Mouse (Mus musculus): ENCODE measurements at regions not wholly inside any gene's neighbourhood (a gene's known extent, or its start where the extent isn't known, plus 50 kb on each side); places are given as distances from the start of the nearest gene placed in this dataset.
"Not testable (repeated sequence)": the region's sequence is repeated elsewhere in the genome, so short reads cannot be mapped to it uniquely, and the experiment has no call there.

DNA sequence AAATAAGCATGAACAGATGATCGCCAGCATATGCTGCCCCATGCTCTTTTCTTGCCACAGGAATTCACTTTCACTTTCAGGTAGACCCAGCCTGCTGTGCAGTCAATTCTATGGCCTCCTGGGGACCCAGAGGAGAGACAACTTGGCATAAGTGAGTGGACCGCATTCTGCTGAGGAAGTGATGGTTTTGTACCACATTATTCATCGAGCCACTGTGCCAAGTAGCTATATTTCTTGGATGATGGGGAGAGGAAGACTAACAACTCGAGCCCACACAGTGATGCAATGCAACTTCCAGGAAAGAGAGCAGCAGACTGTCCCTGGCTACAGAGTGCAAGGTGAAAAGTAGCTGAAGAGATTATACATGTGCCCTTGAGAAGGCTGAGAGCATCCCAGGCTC is 515.8 kb upstream of the Kif18a start:
- no peak for DNase-seq (ENCODE audit: low spot score)

DNA sequence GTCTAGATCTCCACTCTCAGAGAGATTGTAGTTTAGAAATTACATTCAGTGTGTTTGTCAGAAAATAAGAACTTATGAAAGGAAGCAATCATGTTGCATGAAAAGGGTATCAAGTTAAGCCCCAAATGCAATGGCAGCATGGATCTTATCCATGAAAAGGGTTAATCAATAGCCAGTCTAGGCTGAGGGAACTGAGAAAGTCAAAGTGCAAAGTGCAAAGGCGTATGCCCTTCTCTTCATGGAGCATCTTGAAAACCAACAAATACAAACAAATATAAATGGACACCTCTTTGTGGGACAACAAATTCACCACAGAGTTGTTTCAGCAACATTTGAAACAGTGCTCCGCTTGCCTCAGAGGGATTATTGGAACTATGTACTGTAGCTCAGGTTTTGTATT is 514.1 kb upstream of the Kif18a start:
- DNase-seq (ENCODE audit: low spot score) = no peak

GRCm38 (mm10) chr2:108770383-108770782 is 510.2 kb upstream of the Kif18a start:
- no peak for DNase-seq (ENCODE audit: low spot score)

DNA sequence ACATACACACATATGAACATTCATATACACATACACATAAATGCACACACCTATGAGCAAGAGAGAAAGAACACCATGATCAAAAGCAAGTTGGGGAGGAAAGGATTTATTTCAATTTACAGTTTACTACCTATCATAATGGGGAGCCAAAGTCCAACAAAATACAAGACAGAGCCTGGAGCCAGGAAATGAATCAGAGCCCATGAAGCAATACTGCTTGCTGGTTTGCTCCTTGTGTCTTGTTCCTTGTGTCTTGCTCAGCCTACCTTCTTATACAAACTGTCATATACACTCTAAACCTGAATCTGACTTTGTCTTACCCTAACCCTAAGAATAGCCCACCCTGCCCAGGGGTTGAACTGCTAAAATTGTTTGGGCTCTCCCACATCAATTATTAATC is 497.1 kb upstream of the Kif18a start:
- DNase-seq (ENCODE audit: low spot score) = no peak

- DNase-seq (ENCODE audit: low spot score) = no peak
Measured at GRCm38 (mm10) chr2:108785161-108785957, 495.2 kb upstream of the Kif18a start.

GRCm38 (mm10) chr2:108789166-108789565 is 491.4 kb upstream of the Kif18a start:
- DNase-seq (ENCODE audit: low spot score) = no peak

DNA sequence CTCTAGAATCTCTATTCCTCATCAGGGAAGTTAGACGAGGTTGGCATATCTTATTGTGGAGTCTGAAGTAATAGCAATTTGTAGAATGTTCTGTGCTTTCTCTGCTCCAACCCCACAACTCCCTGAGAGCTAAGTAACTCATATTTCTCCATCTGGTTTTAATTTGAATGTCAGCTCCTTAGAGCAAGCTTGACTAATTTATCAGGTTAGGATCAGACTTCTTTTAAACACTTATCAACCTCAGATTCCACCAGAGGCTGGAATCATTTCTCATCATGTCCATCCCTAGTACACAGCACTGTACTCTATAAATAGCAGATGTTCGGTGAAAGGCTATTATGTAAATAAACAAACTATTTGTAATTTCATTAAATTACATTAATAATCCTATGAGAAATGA is 485.4 kb upstream of the Kif18a start:
- no peak for DNase-seq (ENCODE audit: low spot score)

DNA sequence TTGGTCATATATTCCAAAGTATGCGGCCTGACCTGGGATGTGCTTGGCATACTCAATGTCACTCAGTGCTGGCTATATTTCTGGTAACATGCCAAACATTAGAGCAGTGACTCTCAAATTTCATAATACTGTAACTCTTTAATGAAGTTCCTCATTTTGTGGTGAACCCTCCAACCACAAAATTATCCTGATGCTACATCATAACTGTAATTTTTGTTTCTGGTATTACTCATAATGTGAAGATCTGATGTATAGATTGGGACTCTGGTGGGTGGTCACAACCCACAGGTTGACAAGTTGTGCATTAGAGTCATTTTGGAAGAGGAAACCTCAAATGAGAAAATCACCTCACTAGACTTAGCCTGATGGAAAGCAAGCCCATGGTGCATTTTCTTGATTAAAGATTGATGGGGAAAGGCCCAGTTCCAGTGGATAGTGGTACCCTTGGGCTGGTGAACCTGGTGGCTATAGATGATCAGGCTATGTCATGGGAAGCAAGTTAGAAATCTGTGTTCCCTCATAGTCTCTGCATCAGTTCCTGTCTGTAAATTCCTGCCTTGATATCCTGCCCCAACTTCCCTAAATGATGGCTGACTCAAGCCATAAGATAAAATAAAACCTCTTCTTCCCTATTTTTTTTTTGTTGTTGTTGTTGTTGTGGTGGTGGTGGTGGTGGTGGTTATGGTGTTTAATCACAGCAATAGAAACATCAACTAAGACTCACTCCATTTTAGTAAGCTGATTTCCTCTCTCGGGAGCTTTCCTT is 483.5 kb upstream of the Kif18a start:
- DNase-seq (ENCODE audit: low spot score) = no peak

GRCm38 (mm10) chr2:108812367-108812766 is 468.2 kb upstream of the Kif18a start:
- no peak for DNase-seq (ENCODE audit: low spot score)

DNA sequence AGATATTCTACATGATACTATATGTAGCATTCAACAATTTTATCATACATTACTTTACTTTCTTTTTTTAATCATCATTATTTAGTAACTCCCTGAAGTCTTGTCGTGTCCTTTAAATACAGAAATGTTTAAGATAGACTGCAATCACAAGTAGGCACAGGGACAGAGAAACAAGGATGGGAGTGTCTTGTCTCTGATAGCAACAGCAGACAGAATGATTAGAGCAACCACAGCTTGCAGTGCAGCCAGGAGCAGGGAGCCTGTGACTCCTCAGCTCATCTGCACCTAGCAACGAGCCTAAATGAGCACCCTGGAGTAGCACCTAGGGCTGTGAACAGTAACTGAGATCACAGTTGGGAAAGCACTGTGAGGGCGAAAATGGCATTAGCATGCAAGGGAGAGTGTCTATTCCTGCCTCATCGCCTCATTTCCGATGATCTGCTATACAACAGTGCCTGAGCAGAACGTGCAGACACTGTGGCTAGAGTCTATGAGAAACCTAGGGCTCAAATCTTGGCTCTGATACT is 467.4 kb upstream of the Kif18a start:
- DNase-seq (ENCODE audit: low spot score) = no peak

- DNase-seq (ENCODE audit: low spot score) = no peak
Measured at GRCm38 (mm10) chr2:108816579-108816978, 464.0 kb upstream of the Kif18a start.

- DNase-seq (ENCODE audit: low spot score) = no peak
Measured at GRCm38 (mm10) chr2:108824025-108824424, 456.5 kb upstream of the Kif18a start.

- peak; percentile 44 for DNase-seq (ENCODE audit: low spot score)
Measured at GRCm38 (mm10) chr2:108825981-108826380, 454.6 kb upstream of the Kif18a start.

GRCm38 (mm10) chr2:108827106-108827838 is 453.3 kb upstream of the Kif18a start:
- DNase-seq (ENCODE audit: low spot score) = no peak

GRCm38 (mm10) chr2:108827974-108828700 is 452.4 kb upstream of the Kif18a start:
- no peak for DNase-seq (ENCODE audit: low spot score)

DNA sequence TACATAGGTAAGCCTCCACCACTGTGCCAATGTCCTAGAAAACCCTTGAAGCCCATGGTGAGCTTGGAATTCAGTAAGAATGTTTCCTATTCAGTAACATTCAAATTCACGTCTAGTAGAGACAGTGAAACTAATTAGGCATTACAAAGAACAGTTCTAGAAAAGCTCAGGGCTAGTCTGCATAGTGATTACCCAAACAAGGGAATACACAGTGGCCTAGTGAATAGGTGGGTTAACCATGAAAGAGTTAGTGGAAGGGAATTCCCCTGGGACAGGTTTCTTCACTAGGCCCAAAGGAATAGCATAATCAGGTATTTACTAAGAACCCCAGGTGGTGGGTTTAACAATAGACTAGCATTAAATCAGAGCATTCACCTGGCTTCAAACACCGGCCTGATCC is 436.7 kb upstream of the Kif18a start:
- not testable (repeated sequence) for DNase-seq (ENCODE audit: low spot score)

DNA sequence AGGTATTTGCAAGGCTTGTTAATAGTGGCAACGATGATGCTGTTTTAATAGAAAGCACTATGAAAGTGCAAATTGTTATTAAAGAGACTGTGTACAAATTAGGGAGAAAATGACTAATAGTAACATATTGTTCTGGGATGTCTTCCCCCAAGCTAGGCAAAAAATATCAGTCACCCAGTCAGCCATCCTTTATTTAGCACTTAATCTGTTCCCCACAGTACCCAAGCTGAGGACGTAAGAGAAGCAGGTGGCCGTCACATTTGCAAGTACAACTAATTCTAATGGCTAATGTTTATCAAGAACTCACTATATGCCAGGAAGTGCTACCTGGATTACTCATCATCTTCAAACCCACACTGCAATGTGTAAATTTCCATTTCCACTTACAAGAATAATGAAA is 432.5 kb upstream of the Kif18a start:
- peak; percentile 18 for DNase-seq (ENCODE audit: low spot score)

DNA sequence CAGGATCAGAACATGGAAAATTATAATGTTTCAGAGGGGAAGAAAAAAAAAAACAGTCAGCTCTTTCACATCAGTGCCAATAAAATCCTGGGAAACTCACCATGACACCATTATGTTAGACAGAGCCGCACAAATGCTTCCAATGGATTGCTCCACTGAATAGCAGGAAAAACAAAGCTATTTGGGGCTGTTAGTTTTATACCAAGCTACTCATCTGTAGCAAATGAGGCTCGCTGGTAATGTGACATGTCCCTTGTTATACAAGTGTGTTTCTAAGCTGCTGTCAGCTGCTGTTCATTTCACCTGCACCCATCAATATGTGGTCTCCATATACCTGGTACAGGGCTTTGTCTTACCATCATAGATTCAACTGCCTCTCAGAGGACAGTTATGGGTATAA is 426.1 kb upstream of the Kif18a start:
- peak; percentile 11 for DNase-seq (ENCODE audit: low spot score)

- no peak for DNase-seq (ENCODE audit: low spot score)
Measured at GRCm38 (mm10) chr2:108877141-108877540, 403.4 kb upstream of the Kif18a start.

DNA sequence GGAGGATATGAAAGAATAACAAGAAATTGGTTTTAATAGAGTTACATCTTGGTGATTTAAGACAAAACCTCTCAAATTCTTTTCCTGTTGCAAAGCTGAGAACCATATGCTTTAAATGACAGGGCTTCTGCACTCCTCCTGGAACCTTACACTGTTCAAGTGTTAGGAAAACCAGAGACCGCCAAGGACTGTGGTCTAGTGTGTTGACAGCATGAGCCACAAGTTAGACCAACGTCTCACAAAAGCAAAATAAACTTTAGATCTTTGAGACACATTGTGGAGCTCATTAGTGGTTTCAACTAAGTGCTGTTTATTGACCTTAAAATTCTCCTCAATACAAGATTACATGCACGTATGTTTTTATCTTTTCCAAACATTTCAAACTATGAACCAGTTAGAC is 402.9 kb upstream of the Kif18a start:
- DNase-seq (ENCODE audit: low spot score) = no peak

DNA sequence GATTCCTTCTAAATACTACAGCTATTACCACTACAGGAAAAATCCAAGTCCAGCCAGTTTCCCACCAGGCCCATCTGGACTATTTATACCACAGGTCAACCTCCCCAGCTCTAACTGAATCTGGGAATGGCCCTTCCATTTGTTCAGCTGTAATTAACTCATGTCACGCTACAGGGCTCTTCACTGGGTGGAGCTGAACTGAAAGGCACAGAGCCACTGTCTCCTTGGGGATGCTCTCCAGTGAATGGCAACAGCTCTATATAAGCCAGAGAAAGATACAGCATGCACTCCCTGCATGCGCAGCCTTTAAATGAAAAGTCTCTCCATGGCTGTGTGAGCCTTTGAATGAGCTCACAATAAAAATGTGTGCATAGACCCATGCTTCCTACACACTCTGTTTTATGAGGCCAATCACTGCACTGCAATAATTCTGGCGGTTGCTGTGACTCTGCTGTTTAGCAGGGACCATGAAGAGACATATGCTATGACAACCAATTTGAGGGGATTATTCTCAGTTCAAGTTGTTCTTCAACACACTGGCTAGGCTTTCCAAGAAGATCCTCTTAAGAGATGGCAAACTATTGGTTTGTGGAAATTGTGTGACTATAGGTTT is 376.3 kb upstream of the Kif18a start:
- DNase-seq (ENCODE audit: low spot score) = no peak
